Mouse (Mus musculus): ENCODE data around the gene Aipl1. TPM values are rescaled to one million over a fixed set of nuclear protein-coding genes. Genes with fewer than 3 reads are reported as not detected.

Gene Aipl1
- not detected for total RNA-seq (2022)

DNA sequence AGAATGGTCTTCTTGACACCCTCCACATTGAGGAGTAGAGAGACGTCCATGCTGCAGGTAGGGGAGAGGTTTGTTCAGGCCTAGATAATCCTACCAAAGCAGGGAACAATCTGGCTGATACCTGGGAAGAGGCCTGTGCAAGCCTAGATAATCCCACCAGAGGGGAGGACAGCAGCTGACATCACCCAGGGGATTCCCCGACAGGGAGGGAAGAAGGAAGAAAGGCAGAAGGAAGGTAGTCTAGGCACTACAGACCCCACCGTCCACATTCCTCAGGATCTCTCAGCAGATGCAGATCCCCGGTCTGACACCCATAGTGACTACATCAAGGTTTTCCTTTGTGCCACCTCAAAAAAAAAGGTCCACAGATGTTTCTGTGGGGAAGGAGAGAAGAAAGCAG is at the start of gene Aipl1:
Gene Aipl1, minus strand, starts transcription at position 101 of the 400 bp plus-strand sequence.
- no peak for DNase-seq (ENCODE audit: low spot score in 2 of 2)

DNA sequence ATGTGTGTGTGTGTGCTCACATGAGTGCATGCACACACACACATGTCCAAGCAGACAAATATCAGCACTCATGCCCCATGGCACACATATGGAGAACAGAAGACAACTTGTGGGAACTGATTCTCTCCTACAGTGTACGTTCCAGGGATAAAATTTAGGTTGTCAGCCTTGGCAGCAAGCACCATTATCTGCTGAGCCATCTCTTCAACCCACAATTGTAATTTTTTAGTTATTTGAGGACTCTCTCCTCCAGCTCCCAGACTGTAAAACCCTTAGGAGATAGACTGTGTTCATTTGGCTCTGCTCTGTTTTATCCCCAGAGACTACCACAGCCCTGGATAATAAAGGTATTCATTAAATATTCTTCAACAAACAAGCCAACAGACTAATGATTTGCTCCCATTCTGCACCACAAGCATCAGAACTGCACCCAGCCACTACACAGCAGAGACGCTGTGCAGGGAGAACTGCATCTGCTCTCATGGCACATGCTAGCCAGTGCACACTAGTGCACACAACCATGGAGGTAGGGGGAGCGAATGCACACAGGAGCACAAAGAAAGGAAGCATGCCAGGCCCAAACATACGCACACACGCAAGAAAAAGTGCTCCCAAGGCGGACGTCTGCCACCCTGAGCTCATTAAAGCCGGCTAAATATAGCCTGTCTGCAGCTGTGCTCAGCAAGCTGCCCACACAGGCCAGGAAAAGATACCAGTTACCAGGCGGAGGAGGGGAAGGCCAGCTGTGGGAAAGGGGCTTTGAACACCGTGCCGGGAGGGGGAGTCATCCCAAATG is 49.1 kb upstream of the Aipl1 start:
- DNase-seq (ENCODE audit: low spot score in 2 of 2) = peak in 1 of 2 experiments; percentile 29

DNA sequence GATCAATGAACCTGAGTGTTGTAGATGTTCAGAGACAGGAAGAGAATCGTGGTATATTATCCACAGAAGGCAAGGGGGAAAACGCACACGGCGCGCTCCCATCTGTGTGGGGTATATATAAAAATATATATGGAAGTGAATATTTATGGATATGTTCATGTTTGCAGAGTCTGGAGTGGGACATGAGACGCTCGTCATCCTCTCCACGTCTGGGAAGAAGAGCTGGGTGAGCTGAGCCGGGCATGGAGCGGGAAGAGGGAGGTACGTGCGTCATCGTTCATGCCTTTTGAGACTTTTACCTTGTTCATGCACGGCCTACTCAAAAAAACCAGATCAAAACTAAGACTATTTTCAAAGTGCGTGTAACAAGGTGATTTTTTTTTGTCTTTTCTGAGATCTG is 47.0 kb upstream of the Aipl1 start:
- DNase-seq (ENCODE audit: low spot score in 2 of 2) = no peak

DNA sequence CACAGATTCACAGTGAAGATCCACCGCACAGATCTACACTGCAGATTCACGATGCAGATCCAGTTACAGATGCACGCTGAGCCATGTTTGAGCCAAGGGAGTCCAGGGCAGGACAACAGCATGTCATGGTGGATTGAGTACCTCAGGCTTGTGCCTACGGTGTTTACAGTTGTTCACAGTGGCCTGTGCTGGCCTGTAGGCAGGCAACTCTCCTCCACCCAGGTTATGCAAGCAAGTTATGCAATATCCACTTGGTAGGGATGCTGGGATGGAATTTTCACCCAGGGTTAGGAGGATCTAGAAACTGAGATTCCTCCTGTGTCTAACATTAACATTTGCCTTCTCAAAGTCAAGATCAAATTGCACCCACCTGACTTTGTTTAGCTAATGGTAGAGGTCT is 45.3 kb upstream of the Aipl1 start:
- DNase-seq (ENCODE audit: low spot score in 2 of 2) = no peak

DNA sequence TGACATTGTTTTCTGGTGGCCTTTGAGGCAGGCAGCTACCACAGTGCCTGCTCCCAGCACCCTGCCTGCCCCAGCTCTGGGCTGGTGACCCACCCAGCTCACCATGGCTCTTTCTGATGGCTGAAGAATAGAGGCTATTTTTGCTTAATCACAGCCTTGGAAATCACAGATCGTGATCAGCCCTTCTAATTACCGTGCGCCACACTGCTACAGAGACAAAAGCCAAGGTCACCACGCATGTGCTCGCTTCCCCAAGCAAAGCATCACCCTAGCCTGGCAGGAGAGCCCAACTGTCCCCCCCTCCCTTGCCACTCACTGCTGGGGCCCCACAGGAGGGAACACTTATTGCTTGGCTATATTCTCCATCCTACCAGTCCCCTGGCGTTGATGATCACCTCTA is 43.2 kb upstream of the Aipl1 start:
- no peak for DNase-seq (ENCODE audit: low spot score in 2 of 2)

DNA sequence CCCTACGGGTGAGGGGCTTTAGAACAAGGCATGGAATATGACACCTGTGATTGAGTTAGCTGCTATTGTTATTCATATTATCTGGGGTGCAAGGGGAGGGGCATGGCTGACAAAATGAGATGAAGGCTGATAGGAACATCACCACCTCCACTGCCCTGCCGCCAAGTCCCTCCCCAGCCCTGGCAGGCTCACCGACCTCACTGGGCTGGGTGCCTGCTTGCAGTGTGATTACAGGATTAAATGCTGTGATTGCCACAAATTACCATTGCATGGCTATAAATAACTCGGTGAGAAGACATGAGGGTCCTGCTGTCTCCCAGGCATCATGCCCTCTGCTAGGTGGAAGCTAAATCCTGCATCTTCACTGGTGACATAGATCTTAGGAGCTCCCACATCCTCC is 41.3 kb upstream of the Aipl1 start:
- no peak for DNase-seq (ENCODE audit: low spot score in 2 of 2)

DNA sequence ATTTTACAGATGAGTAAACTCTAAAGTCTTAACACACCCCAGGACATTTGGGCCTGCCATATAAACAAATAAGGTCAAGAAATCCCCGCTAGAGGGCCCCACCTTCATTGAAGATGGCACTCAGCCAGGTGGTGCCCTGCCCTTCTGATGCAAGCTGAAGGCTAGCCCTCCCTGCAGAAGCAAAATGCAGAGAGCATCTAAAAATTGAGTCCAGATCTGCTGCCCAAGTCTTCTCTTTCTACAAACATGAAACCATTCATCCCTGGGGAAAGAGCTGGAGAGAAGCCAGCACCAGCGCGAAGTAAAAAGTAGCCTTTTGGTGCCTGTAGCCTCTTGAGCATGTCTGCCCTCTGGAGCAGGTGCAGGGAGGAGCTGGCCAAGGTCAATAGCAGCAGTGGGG is 40.7 kb upstream of the Aipl1 start:
- DNase-seq (ENCODE audit: low spot score in 2 of 2) = no peak

DNA sequence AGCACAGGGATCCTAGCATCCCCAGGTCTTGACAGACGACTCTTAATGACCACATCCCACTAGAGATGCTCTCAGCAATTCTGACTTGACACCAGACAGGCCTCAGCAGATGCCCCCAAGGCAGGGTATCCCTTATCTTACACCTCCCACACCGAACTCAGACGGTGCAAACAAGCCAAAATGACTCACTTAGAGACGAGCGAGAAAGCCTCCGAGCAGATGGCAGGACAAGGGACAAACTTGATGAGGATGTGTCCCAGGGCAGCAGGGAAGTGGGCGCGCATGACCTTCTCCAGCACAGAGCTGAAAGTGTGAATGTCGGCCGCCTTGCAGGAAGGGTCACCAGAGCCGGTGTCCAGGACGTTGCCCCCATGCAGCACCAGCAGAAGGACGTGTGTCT is 36.9 kb upstream of the Aipl1 start:
- no peak for DNase-seq (ENCODE audit: low spot score in 2 of 2)

DNA sequence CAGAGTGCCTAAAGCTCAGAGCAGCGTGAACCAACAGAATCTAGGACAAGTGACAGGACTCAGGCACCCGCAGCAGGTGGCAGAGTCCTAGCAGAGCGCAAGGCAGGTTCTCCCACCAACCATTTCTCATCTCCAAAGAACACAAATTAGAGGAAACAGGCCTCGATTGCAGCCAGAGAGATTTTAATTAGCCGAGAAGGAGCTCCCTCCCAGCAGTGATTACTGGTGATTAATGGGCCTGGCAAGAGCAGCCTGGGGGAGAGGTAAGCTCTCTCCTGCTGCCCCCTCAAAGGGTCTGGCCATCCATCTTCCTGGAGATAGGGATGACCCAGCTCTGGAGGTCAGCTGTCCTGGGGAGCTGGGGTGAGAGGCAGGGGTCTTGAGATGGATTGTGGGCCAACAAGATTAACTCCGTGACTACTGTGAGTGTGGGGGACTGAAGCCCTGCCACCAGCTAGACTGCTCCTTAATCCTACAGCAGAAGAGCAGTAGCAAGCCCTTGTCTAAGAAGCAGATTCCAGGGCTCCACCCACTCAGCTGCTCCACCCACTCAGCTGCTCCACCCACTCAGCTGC is 35.1 kb upstream of the Aipl1 start:
- no peak for DNase-seq (ENCODE audit: low spot score in 2 of 2)

DNA sequence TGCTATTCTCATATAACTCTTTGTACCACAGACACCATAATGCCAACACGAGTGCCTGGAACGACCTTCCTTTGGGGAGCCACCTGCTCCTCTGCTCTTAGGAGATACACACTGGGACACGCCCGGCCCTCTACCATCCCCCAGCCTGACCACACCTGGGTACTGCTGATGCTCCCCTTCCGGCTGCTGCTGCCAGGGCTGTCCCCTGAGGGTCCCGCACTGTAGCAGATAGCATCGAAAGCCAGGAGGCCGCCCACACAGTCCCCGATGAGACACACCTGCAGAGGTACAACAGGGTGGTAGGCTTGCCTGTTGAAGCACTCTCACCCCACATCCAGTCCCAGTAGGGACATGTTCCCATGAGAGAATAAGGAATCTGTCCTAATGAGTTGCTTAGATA is 33.4 kb upstream of the Aipl1 start:
- DNase-seq (ENCODE audit: low spot score in 2 of 2) = no peak

DNA sequence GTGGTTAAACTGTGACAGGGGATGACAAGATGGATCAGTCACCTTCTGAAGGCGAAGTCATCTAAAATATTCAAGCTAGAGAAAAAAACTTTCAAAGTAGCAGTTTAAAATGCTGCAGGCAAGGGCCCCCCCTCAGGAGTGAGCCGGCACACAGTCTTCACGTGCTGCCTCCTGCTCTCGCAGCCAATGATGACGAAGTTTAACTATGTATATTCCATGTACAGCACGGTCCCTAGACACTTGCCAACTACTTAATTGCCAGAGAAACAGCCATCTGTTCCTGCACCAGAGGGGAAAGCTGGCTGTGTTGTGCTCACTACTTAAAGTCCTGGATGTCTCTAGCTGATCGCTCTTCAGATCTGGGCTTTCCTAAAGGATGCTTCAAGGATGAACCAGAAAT is 30.7 kb upstream of the Aipl1 start:
- DNase-seq (ENCODE audit: low spot score in 2 of 2) = no peak

DNA sequence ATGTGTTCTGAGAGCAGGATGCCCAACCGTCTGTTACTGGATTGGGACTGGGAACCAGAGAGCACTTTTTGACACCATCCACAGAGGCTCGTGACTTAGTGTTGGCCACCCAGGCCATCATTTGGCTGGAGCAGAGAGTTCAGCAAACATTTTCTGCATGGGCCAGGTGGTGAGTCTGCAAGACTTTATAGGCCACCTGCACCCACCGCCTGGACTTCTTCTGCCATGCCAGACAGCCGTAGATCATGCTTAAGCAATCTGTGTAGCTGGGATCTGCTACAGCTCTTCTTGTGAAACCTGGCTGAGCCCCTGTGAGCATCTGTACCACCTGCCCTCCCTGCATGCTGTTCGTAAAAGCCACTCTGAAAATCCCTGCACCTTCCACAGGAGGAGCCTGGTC is 30.0 kb upstream of the Aipl1 start:
- DNase-seq (ENCODE audit: low spot score in 2 of 2) = no peak

DNA sequence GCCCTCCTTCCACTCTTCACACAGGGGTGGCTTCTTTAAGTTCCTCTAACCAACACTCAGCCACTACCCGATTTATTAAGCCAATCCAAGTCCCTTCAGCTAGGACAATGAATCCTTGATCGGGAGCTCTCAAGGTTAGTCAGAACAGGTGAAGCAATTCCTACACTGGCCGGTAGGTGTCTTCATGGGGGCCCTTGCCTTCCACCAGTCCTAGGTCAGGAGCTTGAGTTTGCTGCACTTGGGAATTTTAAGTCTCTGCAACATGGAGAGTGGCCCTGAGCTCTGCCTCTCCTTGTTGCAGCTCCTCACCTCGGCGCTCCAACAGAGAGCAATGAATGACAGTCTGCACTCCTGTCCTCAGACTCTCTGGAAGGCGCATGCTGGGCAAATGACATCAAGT is 29.0 kb upstream of the Aipl1 start:
- no peak for DNase-seq (ENCODE audit: low spot score in 2 of 2)

DNA sequence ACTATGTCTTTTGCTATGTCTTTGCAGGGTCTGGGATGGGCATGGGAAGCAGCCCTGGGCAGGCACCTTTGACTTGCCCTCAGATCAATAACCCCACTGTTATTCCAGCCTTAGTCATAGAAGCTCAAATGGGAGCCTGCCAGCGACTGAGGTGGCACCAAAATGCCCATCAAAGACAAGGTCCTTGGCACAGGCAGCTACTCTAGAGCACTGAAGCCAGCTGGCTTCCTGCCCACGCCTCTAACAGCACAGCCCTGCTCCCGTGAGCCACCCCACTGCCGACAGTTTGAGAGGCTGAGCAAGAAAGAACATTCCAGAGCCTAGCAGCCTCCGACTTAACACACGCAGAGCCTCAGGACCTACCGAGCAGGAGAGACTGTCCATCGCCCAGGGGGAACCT is 27.8 kb upstream of the Aipl1 start:
- no peak for DNase-seq (ENCODE audit: low spot score in 2 of 2)

DNA sequence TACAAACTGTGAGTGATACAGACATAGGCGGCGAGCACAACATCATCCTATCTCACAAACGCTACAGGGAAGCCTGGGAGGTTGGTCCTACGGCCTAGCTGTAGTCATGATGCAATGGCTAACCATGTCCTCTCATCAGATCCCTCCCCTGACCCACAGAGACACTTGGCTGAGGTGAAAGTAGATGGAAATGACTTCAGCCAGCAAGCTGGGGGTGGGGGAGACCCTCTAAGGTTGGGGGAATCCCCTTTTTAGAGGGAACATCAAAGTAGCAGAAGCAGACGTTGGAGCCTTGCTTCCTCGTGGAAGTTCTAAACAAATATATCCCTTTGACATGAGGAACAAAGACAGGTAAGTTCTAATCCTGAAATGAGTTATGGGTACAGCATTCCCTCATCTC is 27.1 kb upstream of the Aipl1 start:
- no peak for DNase-seq (ENCODE audit: low spot score in 2 of 2)

DNA sequence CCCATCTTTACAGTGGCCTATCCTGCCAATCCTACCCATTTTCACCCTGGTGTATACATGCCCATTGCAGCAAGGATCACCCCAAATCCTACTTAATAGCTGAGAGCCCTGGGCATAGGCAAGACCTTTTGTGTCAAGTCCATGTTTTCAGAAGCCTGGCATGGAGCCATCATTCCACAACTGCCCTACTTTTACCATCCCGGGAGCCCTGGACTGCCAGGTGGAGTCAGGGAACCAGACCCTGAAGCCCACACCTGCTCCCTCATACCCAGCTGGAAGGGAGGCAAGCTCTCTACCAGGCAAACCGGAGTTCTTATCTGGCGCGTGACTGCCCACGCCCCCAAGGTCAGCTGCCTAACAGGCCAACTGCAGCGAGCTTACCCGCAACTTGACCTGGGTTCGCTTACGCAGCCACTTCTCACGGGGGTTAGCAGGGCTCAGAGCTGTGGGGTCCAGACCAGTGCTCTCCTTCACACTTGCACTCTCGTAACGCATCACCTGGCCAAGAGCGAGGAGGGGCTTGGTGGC is 23.8 kb upstream of the Aipl1 start:
- DNase-seq (ENCODE audit: low spot score in 2 of 2) = no peak

DNA sequence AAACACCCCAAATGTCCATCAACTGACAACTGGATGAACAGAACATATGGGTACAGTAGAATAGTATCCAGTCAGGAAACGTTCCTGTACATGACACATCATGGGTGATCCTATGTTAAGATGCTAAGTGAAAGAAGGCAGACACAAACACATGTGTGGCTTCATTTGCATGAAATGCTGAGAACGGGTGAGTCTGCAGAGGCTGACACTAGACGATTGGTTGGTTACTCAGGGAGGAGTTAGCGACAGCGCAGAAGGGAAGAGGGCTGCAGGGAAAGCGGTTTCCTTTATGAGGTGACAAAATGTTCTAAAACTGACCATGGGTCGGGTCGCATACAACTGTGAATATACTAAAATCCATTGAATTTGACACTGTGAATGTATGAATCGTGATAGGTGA is 23.1 kb upstream of the Aipl1 start:
- no peak for DNase-seq (ENCODE audit: low spot score in 2 of 2)

DNA sequence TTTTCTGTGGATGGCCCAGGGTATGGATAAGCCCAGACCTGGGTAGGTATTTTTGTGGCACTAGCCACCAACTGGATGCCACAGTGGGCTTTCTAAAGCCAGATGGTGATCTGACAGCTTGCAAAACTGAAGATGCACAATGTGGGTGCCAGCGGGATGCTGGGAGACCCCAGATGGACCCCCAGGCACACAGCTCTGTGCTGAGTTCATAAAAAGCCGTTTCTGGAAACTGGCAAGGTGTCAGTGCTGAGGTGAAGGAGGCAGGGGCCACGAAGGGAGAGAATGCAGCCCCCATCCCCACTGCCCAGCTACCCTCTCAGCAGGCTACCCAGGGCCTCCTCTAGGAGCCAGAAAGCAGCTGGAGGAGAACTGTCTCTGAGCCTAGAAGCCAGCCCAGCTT is 19.9 kb upstream of the Aipl1 start:
- no peak for DNase-seq (ENCODE audit: low spot score in 2 of 2)

DNA sequence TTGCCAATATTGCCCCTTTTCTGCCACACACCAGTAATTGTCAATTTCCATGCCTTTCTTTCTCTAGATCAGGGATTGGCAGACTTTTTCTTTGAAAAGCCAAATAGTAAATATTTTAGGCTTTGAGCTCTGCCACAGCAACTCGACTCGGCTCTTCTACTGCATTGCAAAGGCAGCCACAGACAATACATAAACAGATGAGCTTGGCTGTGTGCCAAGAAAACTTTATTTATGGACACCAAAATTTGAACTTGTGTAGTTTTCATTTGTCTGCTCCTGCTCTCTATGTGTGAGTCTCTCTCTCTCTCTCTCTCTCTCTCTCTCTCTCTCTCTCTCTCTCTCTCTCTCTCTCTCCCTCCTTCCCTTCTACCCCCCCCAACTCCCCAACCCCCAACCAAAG is 17.9 kb upstream of the Aipl1 start:
- no peak for DNase-seq (ENCODE audit: low spot score in 2 of 2)

DNA sequence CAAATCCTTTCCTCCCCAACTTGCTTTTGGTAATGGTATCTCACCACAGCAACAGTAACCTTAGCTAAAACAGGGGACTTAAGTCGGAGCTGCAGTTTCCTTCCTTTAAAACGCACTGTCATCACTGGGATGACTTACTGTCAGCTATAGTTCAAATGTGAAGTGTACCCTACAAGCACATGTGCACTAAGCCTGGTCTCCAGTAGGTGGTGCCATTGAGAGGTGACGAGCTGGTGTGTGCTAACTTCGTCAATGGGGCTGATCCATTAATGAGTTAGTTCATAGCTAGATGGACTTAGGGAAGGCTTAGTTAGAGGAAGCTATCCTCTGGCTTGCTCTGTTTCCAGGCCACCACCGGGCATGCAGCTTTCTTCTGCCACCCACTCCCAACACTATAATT is 15.3 kb upstream of the Aipl1 start:
- peak; percentile 47 to 59 for DNase-seq (ENCODE audit: low spot score in 2 of 2)

DNA sequence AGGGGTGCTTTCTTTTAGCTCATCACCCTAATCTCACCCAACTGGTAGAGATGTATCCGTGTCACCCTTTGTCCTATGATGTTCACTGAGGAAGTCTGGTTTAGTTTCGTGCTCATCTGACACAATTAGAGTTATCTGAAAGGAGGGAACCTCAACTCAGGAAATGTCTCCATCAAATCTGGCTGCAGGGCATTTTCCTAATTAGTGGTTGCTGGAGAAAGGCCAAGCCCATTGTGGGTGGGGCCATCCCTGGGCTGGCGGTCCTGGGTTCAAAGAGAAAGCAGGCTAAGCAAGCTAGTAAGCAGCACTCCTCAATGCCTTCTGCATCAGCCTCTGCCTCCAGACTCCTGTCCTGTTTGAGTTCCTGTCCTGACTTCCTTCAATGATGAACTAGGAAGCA is 14.9 kb upstream of the Aipl1 start:
- no peak for DNase-seq (ENCODE audit: low spot score in 2 of 2)

DNA sequence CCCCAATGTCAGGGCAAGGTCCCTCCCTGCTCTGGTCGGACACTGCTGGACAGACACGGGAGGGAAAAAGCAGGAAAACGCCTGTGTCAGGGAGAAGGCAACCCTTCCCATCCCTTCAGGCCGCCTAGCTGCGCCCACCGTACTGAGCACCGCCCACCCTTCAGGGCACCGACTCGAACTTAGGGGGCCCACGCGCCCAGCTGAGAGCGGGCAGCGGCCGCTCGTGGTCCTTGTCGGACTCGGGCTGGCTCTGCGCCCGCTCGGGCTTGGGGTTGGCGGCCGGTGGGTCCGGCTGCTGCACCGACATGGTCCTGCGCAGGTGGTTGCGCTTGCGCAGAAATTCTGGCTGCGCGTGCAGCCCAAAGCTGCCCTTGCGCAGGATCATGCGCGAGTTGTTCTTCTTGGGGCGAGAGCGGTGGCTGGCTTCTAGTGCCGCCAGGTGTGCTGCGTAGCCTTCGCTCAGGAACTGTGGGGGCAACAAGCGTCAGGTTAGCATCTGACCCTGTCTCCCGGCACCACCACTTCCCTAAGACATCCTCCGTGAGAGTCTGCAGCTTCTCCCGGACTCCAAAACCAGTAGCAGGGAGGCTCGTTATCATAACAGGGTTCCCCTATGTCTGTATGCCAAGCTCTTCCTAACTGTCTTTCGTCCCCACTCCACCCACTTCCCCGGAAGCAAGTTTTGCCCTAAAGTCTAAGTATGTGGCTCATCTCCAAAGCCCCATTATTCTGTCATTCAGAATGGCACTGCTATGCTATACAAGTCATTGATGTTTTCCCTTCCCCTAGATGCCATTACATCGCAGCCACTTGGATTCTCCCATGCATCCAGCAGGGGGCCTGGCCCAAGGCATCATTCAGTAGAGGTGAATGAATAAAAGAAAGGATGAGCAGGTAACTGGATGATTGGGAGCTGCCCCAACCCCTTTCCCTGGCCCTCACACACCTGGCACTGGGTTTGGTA is 13.9 kb upstream of the Aipl1 start:
- DNase-seq (ENCODE audit: low spot score in 2 of 2) = no peak

Measured in gastrocnemius, adult 8-10 months (tissue).